Mouse (Mus musculus): Measurements from ENCODE around the gene C1ql1. TPM values are rescaled to one million over a fixed set of nuclear protein-coding genes. Genes with fewer than 3 reads are reported as not detected.
A peak's percentile ranks its signal among the peaks of the same experiment; 100 is the strongest.

The C1ql1 gene
- polyA plus RNA-seq, 1 experiment from 2014 or later = 3.9 TPM

DNA sequence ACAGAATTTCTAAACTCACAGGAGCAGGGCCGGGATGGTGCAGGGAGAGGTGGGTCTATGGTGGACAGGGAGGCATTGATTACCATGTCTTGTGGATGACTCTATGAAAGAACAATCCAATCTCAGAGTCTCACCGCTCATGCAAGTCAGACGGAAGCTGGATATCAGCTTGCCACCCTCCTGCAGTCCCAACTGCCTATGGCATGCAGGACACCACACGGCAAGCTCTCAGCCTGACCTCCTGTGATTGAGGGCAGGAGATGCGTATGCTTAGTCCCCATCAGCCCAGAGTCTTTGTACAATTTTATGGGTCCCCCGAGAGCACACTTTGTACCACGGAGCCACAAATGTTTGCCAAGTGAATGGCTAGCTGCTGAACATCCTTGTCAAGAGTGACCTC is 42.8 kb downstream of the C1ql1 start:
- no peak for ATAC-seq (replicated peaks; ENCODE audit: low FRiP score)
- H3K9me3 ChIP-seq (ENCODE audit: control insufficient read depth, low read length) = no peaks in the 10 kb centered on the region
- peaks cover 14% of the 10 kb centered on the region; the same call in 1 of the 2 replicates for H3K36me3 ChIP-seq (ENCODE audit: control insufficient read depth, insufficient read depth, low read length)
- no peak overlapping the region for H3K27ac ChIP-seq (ENCODE audit: low read depth, low read length)
- H3K4me2 ChIP-seq (ENCODE audit: low read depth, low read length, severe bottlenecking) = no peak overlapping the region
- no peaks in the 10 kb centered on the region for H3K27me3 ChIP-seq (ENCODE audit: control insufficient read depth, insufficient read depth, low read length)
- peak; percentile 47 for DNase-seq (ENCODE audit: low spot score)
- 81% methylated on average over 7 of the region's 7 CpGs for WGBS
- H3K9ac ChIP-seq (ENCODE audit: low read length) = no peak overlapping the region
- no peak overlapping the region for H3K4me3 ChIP-seq (ENCODE audit: low read depth, low read length)
- no peaks in the 10 kb centered on the region for H3K4me1 ChIP-seq (replicated peaks; ENCODE audit: control insufficient read depth, insufficient read depth, low read length)

DNA sequence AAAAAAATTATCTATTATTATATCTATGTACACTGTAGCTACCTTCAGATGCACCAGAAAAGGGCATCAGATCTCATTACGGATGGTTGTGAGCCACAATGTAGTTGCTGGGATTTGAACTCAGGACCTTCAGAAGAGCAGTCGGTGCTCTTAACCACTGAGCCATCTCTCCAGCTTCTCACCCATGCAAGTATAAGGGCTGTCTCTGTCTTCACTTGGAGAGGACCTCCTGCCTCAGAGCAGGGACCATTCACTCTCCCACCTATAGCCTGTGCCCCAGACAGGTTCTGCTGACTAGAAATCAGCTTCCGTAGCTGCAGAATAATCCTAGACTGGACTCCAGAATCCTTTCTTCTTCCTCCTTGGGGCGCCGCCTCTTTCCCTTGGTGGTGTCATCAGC is 44.4 kb downstream of the C1ql1 start:
- DNase-seq (ENCODE audit: low spot score) = no peak
- Histone ChIP-seq H3K9me3 (ENCODE audit: control insufficient read depth, low read length) (no peaks in the 10 kb centered on the region), H3K4me2 (ENCODE audit: low read depth, low read length, severe bottlenecking) (no peak overlapping the region), H3K27ac (ENCODE audit: low read depth, low read length) (no peak overlapping the region), H3K9ac (ENCODE audit: low read length) (no peak overlapping the region), H3K4me1 (replicated peaks; ENCODE audit: control insufficient read depth, insufficient read depth, low read length) (no peaks in the 10 kb centered on the region), H3K27me3 (ENCODE audit: control insufficient read depth, insufficient read depth, low read length) (no peaks in the 10 kb centered on the region), H3K36me3 (ENCODE audit: control insufficient read depth, insufficient read depth, low read length) (peaks cover 3% of the 10 kb centered on the region; the same call in 1 of the 2 replicates), H3K4me3 (ENCODE audit: low read depth, low read length) (no peak overlapping the region)
- 77% methylated on average over 5 of the region's 5 CpGs for WGBS
- ATAC-seq (replicated peaks; ENCODE audit: low FRiP score) = no peak

DNA sequence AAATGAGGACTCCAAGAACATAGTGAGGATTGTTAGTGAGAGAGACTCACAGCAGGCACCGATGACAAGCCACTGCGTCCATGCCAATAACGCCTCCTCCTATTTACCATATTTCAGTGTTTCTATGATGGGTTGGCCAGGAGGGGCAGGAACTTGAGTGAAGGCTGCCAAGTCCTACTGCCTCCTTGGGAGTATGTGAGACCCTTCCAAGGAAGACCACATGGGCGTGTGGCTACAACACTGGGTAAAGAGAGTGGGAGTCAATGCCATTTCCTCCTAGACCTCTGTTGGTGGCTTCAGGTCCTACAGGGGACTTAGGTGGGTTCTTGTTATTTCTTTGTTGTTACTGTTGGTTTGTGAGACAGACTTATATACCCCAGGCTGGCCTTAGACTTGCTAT is 45.3 kb downstream of the C1ql1 start:
- Histone ChIP-seq H3K9me3 (ENCODE audit: control insufficient read depth, low read length) (no peaks in the 10 kb centered on the region), H3K27ac (ENCODE audit: low read depth, low read length) (no peak overlapping the region), H3K4me3 (ENCODE audit: low read depth, low read length) (no peak overlapping the region), H3K36me3 (ENCODE audit: control insufficient read depth, insufficient read depth, low read length) (no peaks in the 10 kb centered on the region; the same call in 1 of the 2 replicates), H3K4me2 (ENCODE audit: low read depth, low read length, severe bottlenecking) (no peak overlapping the region), H3K9ac (ENCODE audit: low read length) (no peak overlapping the region), H3K27me3 (ENCODE audit: control insufficient read depth, insufficient read depth, low read length) (no peaks in the 10 kb centered on the region), H3K4me1 (replicated peaks; ENCODE audit: control insufficient read depth, insufficient read depth, low read length) (no peaks in the 10 kb centered on the region)
- WGBS = 62% methylated on average over 4 of the region's 4 CpGs
- DNase-seq (ENCODE audit: low spot score) (no peak), ATAC-seq (replicated peaks; ENCODE audit: low FRiP score) (no peak)

DNA sequence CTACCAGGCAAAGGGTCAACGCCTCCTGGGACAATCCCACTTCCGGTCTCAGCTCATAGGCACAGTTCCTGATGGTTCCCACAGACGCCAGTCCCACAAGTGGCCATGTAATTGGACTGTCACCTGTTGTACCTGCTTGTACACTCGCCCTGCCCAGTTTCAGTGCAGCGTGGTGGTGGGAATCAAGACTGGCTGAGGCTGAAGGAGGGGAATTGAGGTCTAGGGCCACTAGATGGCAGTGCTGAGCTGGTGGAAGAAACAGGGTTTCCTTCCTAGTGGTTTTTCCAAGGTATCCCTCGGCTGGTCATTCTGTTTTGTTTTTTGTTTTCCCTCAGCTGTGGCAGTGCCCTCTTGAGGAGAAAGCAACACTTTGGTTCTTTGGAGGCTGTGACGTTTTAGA is 45.7 kb downstream of the C1ql1 start, which contains the start of gene Gfap:
Gene Gfap, minus strand, starts transcription at position 150 of the 400 bp plus-strand sequence.
- ATAC-seq (replicated peaks; ENCODE audit: low FRiP score) (no peak), DNase-seq (ENCODE audit: low spot score) (peak; percentile 91)
- no peaks in the 10 kb centered on the region for H3K9me3 ChIP-seq (ENCODE audit: control insufficient read depth, low read length)
- H3K27me3 ChIP-seq (ENCODE audit: control insufficient read depth, insufficient read depth, low read length) = no peaks in the 10 kb centered on the region
- no peak within 1 kb of the TSS for H3K9ac ChIP-seq (ENCODE audit: low read length)
- H3K27ac ChIP-seq (ENCODE audit: low read depth, low read length) = no peak within 1 kb of the TSS
- H3K36me3 ChIP-seq (ENCODE audit: control insufficient read depth, insufficient read depth, low read length) = no peaks in the 10 kb centered on the region; the same call in 1 of the 2 replicates
- 14% methylated on average over 7 of the region's 7 CpGs for WGBS
- no peak within 1 kb of the TSS for H3K4me3 ChIP-seq (ENCODE audit: low read depth, low read length)
- H3K4me2 ChIP-seq (ENCODE audit: low read depth, low read length, severe bottlenecking) = no peak within 1 kb of the TSS
- H3K4me1 ChIP-seq (replicated peaks; ENCODE audit: control insufficient read depth, insufficient read depth, low read length) = no peaks in the 10 kb centered on the region

DNA sequence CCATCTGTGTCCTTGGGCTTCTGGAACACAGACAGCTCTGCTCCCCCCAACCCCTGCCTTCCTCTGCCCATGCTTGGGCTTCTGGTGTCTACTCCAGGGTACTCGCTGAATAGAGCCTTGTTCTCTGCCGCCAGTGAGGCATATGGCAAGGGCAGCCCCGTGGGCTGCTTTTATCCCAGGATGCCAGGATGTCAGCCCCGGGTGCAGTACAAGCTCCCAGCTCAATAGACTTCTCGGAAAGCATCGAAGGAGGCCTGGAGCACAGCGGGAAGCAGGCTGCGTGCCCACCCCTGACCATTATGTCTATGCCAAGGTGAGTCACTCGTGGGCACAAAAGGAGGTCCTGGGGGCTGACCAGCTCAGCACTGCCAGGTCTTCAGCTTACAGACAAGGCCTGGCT is 48.1 kb downstream of the C1ql1 start:
- ATAC-seq (replicated peaks; ENCODE audit: low FRiP score) = no peak

DNA sequence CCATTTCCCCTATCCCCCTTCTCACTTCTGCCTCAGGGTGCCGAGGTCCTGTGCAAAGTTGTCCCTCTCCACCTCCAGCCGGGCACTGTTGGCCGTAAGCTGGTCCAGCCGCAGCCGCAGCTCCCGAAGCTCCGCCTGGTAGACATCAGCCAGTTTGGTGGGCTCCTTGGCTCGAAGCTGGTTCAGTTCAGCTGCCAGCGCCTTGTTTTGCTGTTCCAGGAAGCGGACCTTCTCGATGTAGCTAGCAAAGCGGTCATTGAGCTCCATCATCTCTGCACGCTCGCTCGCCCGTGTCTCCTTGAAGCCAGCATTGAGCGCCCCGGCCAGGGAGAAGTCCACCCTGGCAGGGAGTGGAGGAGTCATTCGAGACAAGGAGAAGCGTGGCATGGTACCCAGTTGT is 49.8 kb downstream of the C1ql1 start:
- Histone ChIP-seq H3K36me3 (ENCODE audit: control insufficient read depth, insufficient read depth, low read length) (no peaks in the 10 kb centered on the region), H3K4me2 (ENCODE audit: low read depth, low read length, severe bottlenecking) (no peak overlapping the region), H3K4me1 (replicated peaks; ENCODE audit: control insufficient read depth, insufficient read depth, low read length) (peaks cover 2% of the 10 kb centered on the region; the same call in 1 of the 2 replicates), H3K27ac (ENCODE audit: low read depth, low read length) (no peak overlapping the region), H3K9ac (ENCODE audit: low read length) (no peak overlapping the region), H3K27me3 (ENCODE audit: control insufficient read depth, insufficient read depth, low read length) (peaks cover 14% of the 10 kb centered on the region; the same call in 1 of the 2 replicates), H3K4me3 (ENCODE audit: low read depth, low read length) (no peak overlapping the region), H3K9me3 (ENCODE audit: control insufficient read depth, low read length) (no peaks in the 10 kb centered on the region)
- WGBS = 81% methylated on average over 20 of the region's 20 CpGs
- ATAC-seq (replicated peaks; ENCODE audit: low FRiP score) (no peak), DNase-seq (ENCODE audit: low spot score) (no peak)

More for the DNA sequence above, 48.1 kb downstream of the C1ql1 start:
- H3K4me2 ChIP-seq (ENCODE audit: low read depth, low read length, severe bottlenecking) = no peak overlapping the region
- peaks cover 7% of the 10 kb centered on the region; the same call in 1 of the 2 replicates for H3K27me3 ChIP-seq (ENCODE audit: control insufficient read depth, insufficient read depth, low read length)
- no peak overlapping the region for H3K4me3 ChIP-seq (ENCODE audit: low read depth, low read length)
- H3K4me1 ChIP-seq (replicated peaks; ENCODE audit: control insufficient read depth, insufficient read depth, low read length) = no peaks in the 10 kb centered on the region
- 78% methylated on average over 9 of the region's 9 CpGs for WGBS
- H3K36me3 ChIP-seq (ENCODE audit: control insufficient read depth, insufficient read depth, low read length) = no peaks in the 10 kb centered on the region
- H3K9me3 ChIP-seq (ENCODE audit: control insufficient read depth, low read length) = no peaks in the 10 kb centered on the region
- no peak overlapping the region for H3K27ac ChIP-seq (ENCODE audit: low read depth, low read length)
- DNase-seq (ENCODE audit: low spot score) = no peak
- no peak overlapping the region for H3K9ac ChIP-seq (ENCODE audit: low read length)

DNA sequence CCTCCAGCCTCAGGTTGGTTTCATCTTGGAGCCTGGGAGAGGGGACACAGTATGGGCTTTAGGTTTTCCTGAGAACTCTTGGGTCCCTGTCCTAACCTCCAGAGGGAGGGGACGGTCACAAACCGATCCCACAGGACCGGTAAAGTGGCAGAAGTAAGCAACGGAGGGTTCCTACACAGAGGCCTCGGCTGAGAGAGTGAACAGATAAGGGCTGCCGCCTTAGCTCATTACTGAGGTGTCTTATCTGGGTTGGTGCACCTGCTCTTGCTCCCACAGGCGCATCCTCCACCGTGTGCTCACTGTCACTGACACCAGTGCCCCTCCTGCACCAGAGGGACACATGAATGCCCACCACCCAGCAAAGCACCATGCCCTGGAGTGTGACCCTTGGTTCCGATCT is 50.7 kb downstream of the C1ql1 start:
- ATAC-seq (replicated peaks; ENCODE audit: low FRiP score) (no peak), DNase-seq (ENCODE audit: low spot score) (no peak)
- 89% methylated on average over 9 of the region's 9 CpGs for WGBS
- Histone ChIP-seq H3K9ac (ENCODE audit: low read length) (no peak overlapping the region), H3K4me3 (ENCODE audit: low read depth, low read length) (no peak overlapping the region), H3K27ac (ENCODE audit: low read depth, low read length) (no peak overlapping the region), H3K4me1 (replicated peaks; ENCODE audit: control insufficient read depth, insufficient read depth, low read length) (peaks cover 2% of the 10 kb centered on the region; the same call in 1 of the 2 replicates), H3K4me2 (ENCODE audit: low read depth, low read length, severe bottlenecking) (no peak overlapping the region), H3K27me3 (ENCODE audit: control insufficient read depth, insufficient read depth, low read length) (peaks cover 14% of the 10 kb centered on the region; the same call in 1 of the 2 replicates), H3K36me3 (ENCODE audit: control insufficient read depth, insufficient read depth, low read length) (no peaks in the 10 kb centered on the region), H3K9me3 (ENCODE audit: control insufficient read depth, low read length) (no peaks in the 10 kb centered on the region)

DNA sequence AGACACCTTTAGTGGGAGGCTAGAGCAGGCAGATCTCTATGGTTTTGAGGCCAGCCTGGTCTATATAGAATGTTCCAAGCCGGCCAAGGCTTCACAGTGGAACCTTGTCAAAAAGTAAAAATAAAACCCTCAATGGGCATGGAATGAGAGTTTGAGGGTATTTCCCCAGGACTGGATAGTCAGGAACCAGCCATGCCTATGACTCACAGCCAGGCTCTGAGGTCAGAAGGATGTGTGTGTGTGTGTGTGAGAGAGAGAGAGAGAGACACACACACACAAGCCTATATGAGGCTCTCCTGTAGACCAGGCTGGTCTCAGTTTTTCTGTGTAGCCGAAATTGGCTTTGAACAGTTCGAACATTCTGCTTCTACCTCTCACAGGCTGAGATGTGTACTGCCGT is 51.8 kb downstream of the C1ql1 start:
- H3K4me1 ChIP-seq (replicated peaks; ENCODE audit: control insufficient read depth, insufficient read depth, low read length) = peaks cover 2% of the 10 kb centered on the region; the same call in 1 of the 2 replicates

DNA sequence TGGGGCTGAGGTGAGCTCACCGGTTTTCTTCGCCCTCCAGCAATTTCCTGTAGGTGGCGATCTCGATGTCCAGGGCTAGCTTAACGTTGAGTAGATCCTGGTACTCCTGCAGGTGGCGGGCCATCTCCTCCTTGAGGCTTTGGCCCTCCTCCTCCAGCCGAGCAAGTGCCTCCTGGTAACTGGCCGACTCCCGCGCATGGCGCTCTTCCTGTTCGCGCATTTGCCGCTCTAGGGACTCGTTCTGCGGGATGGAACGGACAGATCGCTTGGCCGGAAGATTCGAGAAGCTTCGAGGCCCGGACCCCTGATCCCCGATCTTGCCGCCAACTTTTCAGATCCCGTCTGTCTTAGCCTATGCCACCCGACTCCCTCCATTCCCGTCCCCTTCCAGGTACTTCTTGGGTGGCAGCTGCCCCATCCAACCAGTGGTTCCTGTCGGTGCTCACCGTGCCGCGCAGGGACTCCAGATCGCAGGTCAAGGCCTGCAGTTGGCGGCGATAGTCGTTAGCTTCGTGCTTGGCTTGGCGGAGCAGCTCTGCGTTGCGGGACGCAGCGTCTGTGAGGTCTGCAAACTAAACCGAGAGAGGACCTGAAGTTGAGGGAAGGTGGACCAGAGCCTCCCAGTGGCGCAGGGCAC is 53.4 kb downstream of the C1ql1 start:
- Histone ChIP-seq H3K4me3 (ENCODE audit: low read depth, low read length) (peak overlapping the region; percentile 23; the same call in 1 of the 2 replicates), H3K9ac (ENCODE audit: low read length) (peak overlapping the region; percentile 52), H3K4me2 (ENCODE audit: low read depth, low read length, severe bottlenecking) (peak overlapping the region; percentile 52), H3K36me3 (ENCODE audit: control insufficient read depth, insufficient read depth, low read length) (no peaks in the 10 kb centered on the region), H3K9me3 (ENCODE audit: control insufficient read depth, low read length) (no peaks in the 10 kb centered on the region), H3K27ac (ENCODE audit: low read depth, low read length) (no peak overlapping the region), H3K4me1 (replicated peaks; ENCODE audit: control insufficient read depth, insufficient read depth, low read length) (peaks cover 2% of the 10 kb centered on the region; the same call in 1 of the 2 replicates), H3K27me3 (ENCODE audit: control insufficient read depth, insufficient read depth, low read length) (peaks cover 14% of the 10 kb centered on the region; the same call in 1 of the 2 replicates)
- ATAC-seq (replicated peaks; ENCODE audit: low FRiP score) (peak; percentile 63; the same call in 1 of the 2 replicates), DNase-seq (ENCODE audit: low spot score) (peak; percentile 81)
- 2% methylated on average over 43 of the region's 43 CpGs for WGBS

More for the DNA sequence above, 51.8 kb downstream of the C1ql1 start:
- WGBS = 88% methylated on average over 4 of the region's 4 CpGs
- H3K9me3 ChIP-seq (ENCODE audit: control insufficient read depth, low read length) = no peaks in the 10 kb centered on the region
- no peak overlapping the region for H3K4me3 ChIP-seq (ENCODE audit: low read depth, low read length)
- no peak overlapping the region for H3K4me2 ChIP-seq (ENCODE audit: low read depth, low read length, severe bottlenecking)
- H3K9ac ChIP-seq (ENCODE audit: low read length) = no peak overlapping the region
- H3K27ac ChIP-seq (ENCODE audit: low read depth, low read length) = no peak overlapping the region
- no peak for ATAC-seq (replicated peaks; ENCODE audit: low FRiP score)
- H3K36me3 ChIP-seq (ENCODE audit: control insufficient read depth, insufficient read depth, low read length) = no peaks in the 10 kb centered on the region
- peaks cover 14% of the 10 kb centered on the region; the same call in 1 of the 2 replicates for H3K27me3 ChIP-seq (ENCODE audit: control insufficient read depth, insufficient read depth, low read length)
- DNase-seq (ENCODE audit: low spot score) = no peak
